Mouse (Mus musculus) gastrocnemius, postnatal 25 days (tissue): ENCODE results near the gene Sox6. TPM values are rescaled to one million over a fixed set of nuclear protein-coding genes. Genes with fewer than 3 reads are reported as not detected.

Source experiments
- DNase-seq: peaks from one replicate; pipeline ENCODE4 v3.0.0; 2022
- total RNA-seq, 2 experiments: library from RNA; stranded (reverse); gene quantifications; 1 replicate in 1 of 2; 2 replicates in 1 of 2; pipeline ENCODE4 v1.2.3; 2021

Sox6 gene
- total RNA-seq, 2 experiments from 2014 or later, result 122 to 140 TPM

DNA sequence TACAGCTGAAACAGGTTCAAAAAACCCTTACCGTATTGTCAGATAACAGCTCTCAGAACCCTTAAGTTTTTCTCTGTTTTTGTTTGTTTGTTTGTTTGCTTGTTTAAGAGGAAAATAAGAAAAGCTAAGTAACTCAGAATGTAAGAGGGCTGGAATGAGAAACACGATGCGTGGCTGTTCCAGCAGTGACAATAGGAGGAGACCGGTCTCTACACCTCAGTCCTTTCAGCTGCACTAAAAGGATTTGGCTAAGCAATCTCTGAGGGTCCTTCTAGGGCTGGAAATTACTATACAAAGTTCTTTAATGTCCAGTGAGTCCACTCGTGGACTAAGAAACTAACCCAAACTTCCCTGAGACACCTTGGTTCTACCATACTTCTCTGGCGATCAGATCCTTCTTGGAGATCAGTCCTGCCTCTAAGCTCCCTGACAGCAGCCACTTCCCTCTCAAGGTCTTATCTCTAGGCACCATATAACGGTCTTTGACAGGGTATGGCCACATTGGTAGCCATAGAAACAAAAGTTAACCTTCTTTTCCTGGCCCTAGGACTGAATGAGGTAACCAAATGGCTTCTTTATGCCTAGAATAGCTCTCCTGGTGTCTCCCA is 488.3 kb downstream of the Sox6 start:
- no peak for DNase-seq

DNA sequence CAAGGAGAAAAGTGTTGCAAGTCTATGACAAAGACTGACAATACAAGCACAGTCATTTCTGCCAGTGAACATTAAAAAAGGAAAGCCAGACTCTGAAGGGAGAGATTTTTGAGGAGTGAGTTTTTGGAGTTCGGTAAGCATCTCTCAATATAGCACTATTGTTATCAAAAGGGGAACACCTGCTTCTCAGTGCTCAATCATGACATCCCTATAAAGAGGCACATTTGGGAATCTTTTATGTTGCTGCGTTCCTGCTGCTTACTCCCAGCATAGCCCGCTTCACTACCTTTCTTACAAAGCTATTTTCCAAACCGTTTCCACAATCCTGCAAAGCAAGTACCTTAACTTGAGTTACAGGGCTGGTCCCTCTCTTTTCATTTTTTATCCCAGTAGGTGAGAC is 488.9 kb downstream of the Sox6 start:
- DNase-seq, result no peak

DNA sequence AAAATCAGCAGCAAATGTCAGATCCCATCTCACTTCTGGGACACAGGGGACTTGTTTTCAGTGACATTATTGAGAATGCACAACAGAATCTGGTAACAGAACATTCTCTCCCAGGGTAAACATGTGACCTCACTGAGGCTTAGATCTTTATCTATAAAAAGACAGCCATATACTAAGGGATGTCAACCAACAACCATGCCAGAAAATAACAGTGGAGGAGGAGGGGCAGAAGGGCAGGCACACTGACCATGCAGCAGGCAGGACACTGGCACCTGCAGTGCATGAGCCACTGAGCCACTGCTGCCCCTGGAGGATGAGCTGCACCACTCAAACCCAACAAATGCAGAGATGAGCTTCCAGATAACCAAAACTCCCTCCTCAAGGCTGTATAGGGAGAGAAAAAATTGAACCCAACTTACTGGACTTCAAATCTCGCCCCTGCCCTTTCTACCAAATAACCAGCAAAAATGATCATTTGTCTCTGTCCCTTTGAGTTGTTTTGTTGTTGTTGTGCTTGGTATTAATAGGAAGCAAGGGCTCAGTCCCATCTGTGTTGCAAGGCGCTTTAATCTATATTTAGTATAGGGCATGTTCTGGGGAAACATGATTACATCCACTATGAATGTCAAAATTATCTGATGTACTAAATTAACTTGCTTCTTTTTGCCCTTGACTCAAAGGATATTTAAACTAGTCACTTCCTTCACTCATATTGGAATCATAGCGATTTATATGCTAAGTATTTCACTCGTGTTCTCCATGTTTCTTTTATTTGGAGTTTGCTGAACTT is 492.8 kb downstream of the Sox6 start:
- peak; percentile 32 for DNase-seq

DNA sequence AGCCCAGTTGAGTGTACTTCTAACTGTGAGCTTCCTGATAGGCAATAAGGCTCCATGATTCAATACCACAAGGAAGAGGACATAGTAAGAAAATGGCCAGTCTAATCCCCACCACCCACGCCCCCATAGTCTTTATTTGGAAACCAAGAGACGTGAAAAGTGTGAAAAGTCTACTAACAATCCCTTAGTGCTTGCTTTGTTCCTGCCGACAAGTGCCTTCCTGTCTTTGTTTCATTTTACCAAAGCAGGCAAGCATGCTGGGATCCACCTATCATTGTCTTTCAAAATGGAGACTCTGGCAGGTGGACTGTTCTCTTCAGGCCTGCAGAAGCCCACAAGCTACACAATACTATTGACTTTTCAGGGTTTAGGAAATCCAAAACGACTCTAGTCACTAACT is 495.0 kb downstream of the Sox6 start:
- no peak for DNase-seq

DNA sequence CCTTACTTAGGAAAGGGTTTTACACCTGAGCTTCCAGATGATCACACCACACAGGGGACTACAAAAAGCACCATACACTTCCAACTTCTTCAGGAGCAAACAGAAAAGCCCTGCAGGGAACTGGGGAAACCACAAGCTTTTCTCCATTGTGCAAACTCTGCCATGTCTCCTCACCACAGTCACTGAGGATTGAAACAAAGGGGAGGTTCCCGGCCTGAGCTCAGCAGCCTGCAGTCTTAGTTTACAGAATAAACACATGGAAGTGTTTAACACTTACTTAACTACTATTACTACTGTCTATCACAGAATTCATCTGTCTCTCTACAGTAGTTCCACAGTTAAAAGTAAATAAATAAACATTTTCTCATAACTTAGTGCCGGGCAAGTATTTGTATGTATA is 498.3 kb downstream of the Sox6 start:
- no peak for DNase-seq

DNA sequence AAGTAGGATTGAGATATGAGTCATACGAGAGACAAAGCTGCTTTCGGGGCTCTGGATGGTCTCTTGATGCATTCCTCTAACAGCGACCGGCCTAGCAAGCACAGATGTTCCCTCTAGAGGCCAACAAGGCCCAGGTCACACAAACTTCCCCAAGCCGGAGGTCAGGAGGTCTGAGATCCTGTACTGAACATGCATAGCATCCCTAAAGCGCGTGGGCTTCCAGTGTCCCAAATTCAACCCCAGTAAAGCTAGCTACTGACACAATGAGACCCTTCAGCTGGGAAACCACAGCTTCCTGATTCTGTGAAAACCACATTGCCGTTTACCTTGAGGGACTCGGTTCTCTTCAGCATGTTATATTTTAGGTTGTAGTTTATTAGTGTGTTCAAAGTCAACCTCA is 499.6 kb downstream of the Sox6 start:
- DNase-seq, result no peak

DNA sequence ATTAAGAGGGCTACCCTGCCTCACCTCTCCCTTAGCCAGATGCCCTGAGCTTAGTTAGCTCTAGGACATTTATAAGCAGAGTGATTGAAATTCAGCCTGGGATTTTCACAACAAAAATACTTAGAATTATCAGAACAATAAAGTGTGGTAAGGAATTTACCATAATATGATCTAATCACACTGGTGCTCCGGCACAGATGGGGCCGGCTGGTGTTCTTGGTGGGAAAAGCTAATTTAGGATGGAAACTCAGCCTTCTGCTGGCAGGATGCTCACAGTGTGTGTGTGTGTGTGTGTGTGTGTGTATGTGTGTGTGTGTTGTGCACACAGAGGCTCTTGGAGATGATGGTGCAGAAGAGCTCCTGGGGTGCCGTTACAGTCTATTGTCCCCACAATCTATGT is 501.0 kb downstream of the Sox6 start:
- no peak for DNase-seq

DNA sequence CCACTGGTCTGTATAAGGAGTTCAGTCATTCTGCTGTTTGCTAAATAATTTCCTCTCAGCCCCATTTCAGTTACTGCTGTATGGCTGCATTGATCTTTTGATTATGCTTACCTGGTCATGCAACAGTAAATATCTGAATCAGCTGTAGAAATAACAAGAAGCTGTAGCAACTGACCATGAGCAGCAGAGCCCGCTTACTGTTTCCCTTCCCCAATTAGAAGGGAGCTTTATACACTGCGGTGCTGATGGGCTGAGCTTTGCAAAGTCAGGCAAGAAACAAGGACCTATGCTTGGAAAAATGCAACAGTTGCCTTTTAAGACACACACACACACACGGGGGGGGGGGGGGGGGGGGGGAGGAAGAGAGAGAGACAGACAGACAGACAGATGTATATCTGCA is 502.1 kb downstream of the Sox6 start:
- DNase-seq, result no peak

DNA sequence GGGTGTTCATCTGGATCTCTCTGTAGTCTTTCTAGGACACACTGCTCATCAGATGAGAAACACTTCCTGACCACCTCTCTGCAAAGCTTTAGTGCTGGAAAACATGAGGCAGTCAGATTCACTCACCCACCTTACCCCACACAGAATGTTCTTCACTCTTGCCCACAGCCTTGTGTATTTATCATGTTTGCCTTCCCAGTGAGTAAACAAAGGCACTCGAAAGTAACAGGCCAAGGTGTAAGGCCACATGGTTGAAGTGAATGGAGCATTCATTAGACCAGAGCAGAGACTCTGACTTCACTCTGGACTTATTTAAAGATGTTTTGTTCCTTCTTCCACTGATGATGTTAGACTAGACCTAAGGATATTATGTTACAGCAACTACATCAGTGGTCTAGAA is 506.7 kb downstream of the Sox6 start:
- no peak for DNase-seq

DNA sequence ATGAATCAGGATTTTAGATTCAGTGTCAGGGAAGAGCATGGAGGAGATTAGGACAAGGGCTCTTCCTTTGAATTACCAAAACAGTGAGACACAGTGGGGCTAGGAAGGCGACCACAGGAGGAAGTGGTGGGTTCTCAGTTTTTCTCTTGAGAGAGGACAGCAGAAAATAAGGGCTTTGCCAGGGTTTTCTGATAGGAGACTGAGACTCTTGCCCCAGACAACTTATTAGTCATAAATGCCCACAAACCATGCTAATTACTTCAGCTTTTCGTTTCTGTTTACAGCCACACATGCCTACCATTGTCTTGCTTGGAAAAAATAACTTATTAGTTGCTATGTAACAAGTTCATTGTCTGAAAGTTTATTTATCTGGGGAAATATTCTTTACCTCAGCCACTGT is 507.4 kb downstream of the Sox6 start:
- DNase-seq, result no peak

DNA sequence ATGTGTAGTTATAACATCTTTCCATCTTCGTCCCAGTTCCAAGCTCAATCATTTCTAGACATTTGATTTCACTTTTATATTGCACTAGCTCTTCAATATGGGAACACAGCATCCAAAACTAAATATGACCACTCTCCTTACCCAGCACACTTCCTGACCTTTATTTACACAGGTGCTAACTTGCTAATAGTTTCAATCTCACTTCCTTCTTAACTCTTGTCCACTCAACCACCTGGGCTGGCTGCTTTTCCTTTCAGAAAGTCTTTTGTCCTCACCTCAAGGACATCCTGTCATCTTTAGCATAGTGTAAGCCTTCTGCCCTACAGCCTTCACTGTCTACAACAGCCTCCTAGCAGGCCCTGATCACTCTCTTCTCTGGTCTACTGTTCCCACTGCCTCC is 520.9 kb downstream of the Sox6 start:
- DNase-seq, result no peak

DNA sequence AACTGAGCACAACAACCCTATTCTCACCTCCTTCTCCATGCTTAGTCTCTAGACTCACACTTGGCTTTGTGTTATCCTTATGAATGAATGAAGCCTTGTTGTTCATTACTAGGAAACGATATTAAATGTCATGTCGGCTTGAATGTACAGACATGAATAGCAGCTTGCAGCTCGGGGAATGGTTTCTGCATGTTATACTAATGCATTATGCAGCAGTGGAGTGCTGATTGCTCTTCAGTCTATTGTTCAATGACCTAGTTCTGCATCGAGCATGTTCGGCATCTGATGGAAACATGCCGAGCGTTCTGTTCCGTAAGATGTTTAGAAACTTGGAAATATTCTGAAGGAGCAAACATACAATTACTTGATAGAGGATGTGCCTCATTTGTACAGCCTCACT is 524.9 kb downstream of the Sox6 start:
- DNase-seq, result no peak

DNA sequence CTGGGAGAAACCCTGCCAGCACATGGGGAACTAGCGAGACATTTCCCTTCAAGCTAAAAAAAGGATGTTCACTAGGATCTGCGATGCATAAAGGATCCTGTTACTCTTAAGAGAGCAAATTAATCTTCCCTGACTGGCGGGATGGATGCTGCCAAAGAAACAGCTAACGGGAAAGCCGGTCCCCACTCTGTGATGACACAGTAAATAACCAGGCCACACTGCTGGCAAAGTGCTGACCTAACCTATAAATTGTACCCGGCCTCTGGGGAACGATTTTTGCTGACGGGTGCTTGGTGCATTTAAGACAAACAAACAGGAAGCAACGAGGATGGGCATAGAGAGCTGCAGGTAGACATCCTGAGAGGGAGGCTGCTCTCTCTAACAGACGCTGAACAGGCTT is 526.8 kb downstream of the Sox6 start:
- peak; percentile 77 for DNase-seq

DNA sequence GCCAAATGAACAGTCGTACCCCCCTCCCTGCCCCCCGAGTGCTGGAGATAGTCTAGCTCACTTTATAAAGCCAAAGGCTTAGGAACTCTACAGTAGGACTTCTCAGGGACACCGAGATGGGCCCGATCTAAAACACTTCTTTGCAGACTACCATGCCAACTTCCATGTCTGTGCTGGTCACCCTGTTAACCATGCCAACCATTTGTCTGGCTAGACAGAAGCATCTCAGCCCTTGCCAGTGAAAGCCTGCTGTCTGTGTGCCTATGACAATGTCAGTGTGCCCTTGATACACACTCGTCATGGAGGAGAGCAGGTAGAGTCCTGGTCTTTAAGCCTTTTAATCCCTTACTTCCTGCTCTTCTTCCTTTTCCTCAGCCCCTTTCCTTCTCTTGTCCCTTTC is 527.5 kb downstream of the Sox6 start:
- peak; percentile 34 for DNase-seq

DNA sequence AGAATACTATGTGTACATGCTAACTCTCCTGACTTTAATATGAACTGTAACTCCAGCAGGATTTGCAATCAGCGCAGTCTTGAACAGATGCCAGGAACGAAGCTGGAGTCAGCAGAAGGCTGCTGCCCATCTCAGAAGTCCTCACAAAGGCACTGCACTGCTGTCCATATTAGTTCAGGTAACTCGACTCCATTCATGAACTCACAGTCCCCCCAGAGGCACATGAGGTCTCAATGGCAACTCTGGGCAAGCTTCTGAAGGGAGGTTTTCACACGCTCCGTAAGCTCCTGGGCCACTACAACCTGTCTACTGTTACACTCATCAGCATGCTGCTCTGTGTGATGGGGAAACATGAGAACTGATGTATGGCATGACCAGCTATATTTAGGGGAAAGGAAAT is 528.6 kb downstream of the Sox6 start:
- DNase-seq, result peak; percentile 77

DNA sequence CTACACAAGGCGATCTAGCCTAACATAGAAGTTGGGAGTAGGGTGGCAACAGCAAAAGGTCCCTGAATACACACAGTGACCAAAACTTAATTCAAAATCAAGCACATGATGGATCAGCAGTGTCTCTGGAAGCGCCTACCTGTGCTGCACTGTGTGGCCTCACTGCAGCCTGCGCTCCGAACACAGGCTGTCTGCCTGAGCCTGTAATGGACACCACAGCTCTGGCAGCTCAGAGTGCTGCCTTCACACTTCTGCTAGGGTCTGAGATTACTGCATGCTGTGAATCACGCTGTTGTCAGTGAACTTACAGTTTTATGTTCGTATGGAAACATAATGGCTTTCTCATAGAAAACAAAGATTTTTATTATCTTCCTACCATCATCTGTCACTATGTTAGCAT is 532.2 kb downstream of the Sox6 start:
- peak; percentile 46 for DNase-seq

DNA sequence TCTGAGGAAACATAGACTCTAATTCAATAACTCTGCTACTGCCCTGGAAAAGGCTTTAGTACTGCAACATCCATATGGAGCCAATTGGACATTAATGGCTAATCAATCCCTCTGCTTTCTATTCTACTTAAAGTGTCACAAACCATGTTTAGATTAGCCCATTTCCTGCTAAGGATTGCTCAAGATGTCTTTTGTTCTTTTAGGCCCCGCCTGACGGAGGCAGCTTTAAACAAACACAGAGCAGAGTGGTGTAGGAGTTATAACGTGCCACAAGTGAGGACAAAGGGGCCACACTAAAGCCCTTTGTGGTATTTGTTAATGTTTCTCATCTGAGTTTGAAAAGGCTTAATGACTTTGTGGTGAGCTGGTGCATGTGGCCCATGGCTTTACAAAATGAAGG is 537.1 kb downstream of the Sox6 start:
- DNase-seq, result no peak

DNA sequence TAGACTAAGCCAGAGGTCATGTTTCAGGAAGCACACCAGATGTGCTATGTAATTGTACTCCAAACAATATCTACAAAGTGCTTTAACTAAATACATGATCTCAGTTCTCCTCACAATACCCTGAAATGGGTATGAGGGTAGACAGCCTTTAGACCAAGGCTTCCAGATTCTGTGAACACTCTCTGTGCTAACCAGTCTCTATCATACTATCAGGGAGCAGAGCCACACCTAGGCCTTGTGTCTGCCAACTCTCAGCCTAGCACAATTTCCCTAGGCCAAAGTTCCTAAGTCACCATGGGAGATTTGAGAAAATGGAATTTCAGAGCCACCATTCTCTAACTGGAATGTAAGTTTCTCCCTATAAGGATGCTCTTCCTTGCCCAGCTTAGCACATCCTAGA is 537.8 kb downstream of the Sox6 start:
- no peak for DNase-seq

DNA sequence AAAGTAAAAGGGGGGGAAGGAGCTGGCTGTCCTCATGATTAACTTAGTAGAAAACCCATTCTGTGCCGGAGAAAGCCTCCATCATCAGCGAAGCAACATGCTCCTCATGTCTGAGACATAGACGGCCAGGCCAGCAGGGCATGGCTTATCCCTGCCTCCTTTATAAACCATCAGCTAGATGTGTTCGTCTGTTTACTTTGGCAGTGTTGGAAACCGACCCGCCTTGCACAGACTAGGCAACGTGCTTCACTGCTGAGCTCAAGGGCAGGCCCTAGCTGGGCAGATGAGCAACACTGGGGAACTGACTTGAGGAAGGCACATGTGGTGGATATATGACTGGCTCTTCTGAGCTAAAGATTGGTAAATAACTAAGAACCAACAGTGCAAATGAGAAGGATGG is 538.4 kb downstream of the Sox6 start:
- DNase-seq, result no peak

DNA sequence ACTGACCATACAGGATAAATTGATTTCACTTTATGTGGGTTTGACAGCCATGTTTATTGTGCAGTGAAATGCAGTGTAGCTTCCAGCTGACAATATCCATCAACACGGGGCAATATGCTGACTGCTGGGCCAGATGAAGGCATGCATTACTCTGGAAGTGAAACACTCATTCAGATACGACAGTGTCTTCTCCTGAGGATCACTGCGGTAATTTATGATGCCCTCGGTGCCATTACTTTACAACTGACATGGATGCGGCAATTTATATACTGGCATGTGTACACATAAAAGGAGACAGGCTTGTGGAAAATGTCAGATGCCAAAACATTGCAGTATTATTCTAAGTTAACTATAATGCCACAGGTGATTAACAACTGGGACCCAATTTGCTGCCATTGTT is 546.9 kb downstream of the Sox6 start:
- no peak for DNase-seq

DNA sequence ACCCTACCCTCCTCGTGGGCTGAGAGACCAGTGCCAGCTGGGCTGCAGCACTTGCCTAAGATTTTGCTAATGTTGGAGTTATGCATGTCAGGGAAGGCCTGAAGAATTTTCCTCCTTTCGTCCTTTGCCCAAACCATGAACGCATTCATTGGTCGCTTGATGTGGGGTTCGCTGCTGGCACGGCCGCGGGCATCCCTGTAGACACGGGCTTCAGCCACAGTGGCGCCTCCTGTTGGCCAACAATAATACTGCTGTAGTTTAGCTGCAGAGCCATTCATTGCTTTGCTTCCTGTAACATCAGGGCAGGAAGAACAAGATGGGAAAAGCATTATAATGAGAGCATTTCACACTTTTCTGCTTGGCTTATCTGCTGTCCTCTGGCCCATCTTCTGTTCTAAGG is 549.0 kb downstream of the Sox6 start:
- DNase-seq, result no peak

DNA sequence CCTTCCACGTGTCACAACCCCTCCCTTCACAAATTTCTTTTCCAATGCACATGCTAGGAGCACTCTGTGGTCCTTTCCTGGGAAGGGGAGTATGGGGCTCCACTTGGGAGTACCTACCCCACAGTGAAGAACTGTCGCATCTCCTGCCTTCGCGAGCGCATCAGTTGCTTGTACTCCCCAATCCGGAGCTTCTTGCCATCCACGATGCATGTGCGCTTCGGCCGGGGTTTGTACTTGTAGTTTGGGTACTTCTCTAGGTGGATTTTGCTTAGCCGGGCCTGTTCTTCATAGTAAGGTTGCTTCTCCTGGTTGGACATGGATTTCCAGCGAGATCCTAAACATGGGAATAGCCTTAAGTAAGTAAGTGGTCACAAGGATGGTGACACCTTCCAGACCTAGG is 552.2 kb downstream of the Sox6 start:
- no peak for DNase-seq

DNA sequence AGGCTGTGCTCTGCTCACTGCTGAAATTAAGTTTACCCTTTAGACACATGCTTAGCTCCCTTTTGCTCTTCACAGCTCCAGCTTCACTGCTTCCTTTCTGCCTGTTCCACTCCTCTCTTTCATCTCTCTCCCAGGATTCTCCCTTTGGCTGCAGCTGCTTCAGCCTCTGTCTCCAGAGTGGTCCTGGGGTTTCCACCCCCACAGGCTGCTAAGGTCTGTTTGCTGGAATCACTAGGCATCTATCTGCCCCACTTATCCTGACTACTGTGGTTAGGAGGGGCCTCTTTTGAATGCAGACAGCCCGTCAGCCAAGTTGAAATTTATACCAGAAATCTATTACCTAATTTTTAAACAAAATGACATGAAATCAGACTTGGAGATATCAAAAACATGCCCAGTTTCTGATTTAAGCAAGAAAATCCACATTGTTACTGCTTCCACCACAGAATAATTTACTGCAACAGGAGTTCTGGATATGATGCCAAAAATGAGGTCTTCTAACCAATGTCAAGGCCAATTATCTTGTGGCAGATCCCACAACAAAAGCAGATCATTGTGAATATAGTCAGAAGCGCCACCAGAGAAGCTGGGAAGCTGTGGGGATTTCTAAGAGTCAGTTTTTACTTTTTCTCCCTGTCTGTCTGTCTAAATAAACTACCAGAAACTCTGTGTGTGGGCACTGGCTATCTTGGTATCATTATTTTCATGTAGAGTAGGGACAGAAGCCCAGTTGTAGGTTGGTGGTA is 552.8 kb downstream of the Sox6 start:
- no peak for DNase-seq

DNA sequence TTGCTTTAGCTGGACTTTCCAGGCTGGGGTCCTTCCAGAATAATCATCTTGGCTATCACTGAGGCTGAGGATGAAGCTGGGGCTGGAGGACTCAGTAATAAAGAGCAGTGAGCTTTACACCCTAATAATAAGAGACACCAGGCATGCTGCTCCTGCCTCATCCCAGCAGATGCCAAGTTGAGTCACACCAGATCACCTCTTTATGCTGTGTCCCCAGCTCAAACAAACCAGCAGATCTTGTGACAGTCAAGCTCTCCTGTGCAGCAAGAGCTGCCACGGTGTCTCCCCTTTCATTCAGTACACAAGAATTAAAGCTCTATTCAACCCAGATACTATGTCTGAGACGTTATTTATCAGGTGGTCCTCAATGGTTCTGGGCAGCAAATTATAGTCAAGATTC is 560.8 kb downstream of the Sox6 start:
- peak; percentile 18 for DNase-seq
